Mouse (Mus musculus) left cerebral cortex, postnatal 36 days (tissue): Measurements from ENCODE around the gene Bcam. TPM values are rescaled to one million over a fixed set of nuclear protein-coding genes. Genes with fewer than 3 reads are reported as not detected.
"Not testable (repeated sequence)": the region's sequence is repeated elsewhere in the genome, so short reads cannot be mapped to it uniquely, and the experiment has no call there.

Experiments
- DNase-seq, 2 experiments: peaks; one replicate each; pipeline ENCODE4 v3.0.0; 2021 to 2022; ENCODE audit warnings: low spot score in 2 of 2, mixed read lengths in 1 of 2
- intact Hi-C: fragments of 180-260 bp; cut with DNase I; formaldehyde crosslinking; loops from one replicate; pipeline ENCODE4 v1.15.1; 2025
- total RNA-seq, 2 experiments: library from RNA; stranded (reverse); gene quantifications; 2 replicates each; pipeline ENCODE4 v1.2.3; 2021

Bcam gene
- total RNA-seq, 2 experiments from 2014 or later = 12.2 to 13.1 TPM

GRCm38 (mm10) chr7:19791504-19791903 lies 20.7 kb upstream of the Bcam start:
- not testable (repeated sequence) for DNase-seq
- intact Hi-C loops = loop anchor here (5.0 kb wide), 1 partner anchor 124 kb away; the partner anchor contains the start of gene Clptm1

DNA sequence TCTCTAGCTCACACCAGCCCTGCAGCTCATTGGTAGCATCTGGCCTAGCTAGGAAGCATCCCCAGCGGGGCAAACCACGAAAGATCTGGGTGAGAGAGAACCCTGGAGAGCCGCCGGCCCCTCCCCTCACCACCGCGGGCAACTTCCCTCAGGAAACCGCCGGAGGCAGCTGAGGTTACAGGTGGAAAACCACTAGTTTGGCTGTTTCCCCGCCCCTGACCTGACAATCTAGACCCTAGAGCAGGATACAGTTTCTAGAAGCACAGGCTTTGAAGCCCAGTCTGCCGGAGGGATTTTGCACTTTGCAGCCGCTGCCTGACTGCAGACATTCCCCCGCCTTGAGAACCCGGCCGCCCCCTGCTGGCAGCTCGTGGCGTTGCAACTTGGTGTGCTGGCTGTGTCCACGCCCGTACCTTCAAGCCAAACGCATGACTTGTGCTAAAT lies 19.1 kb upstream of the Bcam start:
- peak; percentile 83 to 84 for DNase-seq
- intact Hi-C loops = loop anchor here (1.0 to 5.0 kb wide), 2 partner anchors 40 to 123 kb away; partner anchors contain the start of genes Clptm1 and Nectin2

GRCm38 (mm10) chr7:19785874-19786458 lies 15.2 kb upstream of the Bcam start:
- intact Hi-C loops = no loop called here
- DNase-seq = no peak

- intact Hi-C loops = no loop called here
- no peak for DNase-seq
Observed at GRCm38 (mm10) chr7:19784764-19785535, 14.1 kb upstream of the Bcam start.

- intact Hi-C loops = no loop called here
- no peak for DNase-seq
Observed at GRCm38 (mm10) chr7:19783630-19784029, 12.8 kb upstream of the Bcam start.

DNA sequence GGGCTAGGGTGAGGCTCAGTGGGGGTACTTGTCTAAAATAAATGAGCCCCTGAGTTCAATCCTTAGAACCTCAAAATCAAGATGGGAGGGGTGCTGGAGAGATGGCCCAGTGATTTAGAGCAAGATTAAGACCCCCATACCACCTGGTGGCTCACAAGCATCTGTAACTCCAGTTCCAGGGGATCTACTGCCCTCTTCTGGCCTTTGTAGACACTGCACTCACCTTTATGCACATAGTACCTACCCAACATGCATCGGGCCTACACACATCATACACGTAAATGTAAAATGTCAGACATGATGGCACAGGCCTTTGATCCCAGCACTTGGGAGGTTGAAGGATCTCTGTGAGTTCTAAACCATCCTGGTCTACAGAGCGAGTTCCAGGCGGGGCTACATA lies 11.8 kb upstream of the Bcam start:
- intact Hi-C loops = no loop called here

DNA sequence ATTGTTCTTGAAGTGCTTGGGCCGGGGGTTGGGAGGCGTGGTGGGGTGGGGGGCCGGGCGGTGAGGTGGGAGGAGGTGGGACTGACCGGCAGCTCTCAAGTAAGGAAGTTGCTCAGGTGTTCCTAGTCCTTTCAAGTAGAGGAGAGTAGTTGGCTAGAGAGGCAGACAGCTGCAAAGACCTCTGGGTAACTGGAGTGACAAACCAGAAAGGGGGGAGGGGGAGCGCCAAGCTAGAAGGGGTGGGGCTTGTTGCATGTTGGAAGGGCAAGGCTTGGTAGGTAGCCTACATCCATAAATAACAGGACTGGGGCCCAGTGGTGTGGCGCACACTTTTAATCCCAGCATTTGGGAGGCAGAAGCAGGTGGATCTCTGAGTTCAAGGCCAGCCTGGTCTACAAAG lies 10.9 kb upstream of the Bcam start:
- intact Hi-C loops = no loop called here
- no peak for DNase-seq

More for the DNA sequence above, 11.8 kb upstream of the Bcam start:
- no peak for DNase-seq

GRCm38 (mm10) chr7:19779903-19780302 lies 9.1 kb upstream of the Bcam start:
- intact Hi-C loops = no loop called here
- DNase-seq = no peak

DNA sequence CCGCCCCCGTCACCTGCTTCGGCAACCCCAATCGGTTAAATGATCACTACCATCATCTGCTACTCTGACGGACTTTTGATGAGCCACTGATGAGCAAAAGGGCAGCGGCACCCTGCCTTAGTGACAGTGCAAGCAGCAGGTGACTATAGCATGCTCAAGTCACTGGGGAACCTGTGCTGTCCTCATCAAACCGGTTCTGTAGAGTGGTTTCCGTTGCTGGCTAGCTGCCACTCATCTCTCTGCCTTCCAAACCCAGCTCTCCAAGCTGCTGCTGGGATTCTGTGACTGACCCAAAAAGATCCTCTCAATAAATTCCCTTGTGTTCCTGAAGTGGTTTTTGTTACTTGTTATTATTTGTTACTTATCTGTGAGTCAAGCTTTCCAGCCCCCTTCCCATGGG lies 7.8 kb upstream of the Bcam start:
- intact Hi-C loops = no loop called here
- no peak for DNase-seq

GRCm38 (mm10) chr7:19777049-19777723 lies 6.4 kb upstream of the Bcam start:
- no peak for DNase-seq
- intact Hi-C loops = no loop called here

DNA sequence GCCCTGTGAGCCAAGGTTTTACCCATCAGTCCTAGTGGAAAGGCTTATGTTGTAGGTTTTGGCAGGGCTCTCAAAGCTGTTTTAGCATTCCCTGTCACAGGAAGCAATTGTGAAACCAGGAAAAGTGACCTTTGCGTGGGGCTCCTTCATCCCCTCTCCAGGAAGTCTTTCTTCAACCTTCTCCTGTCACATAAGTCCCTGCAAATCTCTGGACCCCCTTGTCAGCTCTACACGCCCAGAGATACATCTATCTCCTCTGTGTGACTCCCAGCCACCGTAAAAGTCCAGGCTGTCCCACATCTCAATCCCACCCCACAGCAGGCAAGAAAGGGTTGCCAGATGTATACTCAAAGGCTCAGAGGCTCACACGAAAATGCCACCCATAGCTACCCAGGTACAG lies 866 bp upstream of the Bcam start:
- no peak for DNase-seq
- intact Hi-C loops = no loop called here

DNA sequence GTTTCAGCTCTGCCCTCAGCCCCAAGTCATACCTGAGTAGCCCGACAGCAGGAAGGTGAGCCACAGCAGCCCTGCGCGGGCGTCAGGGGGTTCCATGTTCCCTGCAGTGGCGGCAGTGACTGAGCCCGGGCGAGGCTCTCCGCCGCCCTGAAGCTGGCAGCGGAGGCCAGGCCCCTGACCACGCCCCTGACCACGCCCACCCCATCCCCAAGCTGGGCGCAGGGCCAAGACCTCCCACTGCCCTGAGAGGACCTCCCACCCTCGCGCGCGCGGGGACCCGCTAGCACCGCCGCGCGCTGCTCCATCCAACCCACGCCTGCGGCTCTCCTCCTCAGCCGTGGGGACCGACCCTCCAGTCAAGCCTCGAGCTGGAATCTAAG lies 451 bp downstream of the Bcam start:
- intact Hi-C loops = no loop called here
- peak; percentile 42 to 46 for DNase-seq

GRCm38 (mm10) chr7:19769434-19770374 lies 1.1 kb downstream of the Bcam start:
- intact Hi-C loops = no loop called here

DNA sequence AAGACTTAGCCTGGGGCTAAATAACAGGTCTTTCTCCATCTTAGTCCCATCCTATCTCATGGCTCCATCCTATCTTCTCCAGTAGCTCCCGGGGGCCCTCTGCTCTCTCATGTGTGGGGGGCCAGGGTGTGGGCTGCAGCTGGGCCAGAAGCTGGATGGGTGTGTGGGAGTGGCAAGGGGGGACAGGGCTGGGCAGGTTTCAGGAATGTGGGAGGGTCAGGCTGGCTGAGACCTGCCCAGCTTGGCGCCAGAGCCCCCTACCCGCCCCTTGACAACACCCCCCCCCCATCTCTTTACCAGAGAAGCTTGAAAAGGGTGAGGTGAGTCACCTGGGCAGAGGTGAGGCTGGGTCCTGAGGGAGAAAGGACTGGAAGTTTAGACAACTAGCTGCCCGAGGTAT lies 1.8 kb downstream of the Bcam start:
- intact Hi-C loops = no loop called here
- no peak for DNase-seq

More at GRCm38 (mm10) chr7:19769434-19770374, 1.1 kb downstream of the Bcam start:
- DNase-seq = no peak

DNA sequence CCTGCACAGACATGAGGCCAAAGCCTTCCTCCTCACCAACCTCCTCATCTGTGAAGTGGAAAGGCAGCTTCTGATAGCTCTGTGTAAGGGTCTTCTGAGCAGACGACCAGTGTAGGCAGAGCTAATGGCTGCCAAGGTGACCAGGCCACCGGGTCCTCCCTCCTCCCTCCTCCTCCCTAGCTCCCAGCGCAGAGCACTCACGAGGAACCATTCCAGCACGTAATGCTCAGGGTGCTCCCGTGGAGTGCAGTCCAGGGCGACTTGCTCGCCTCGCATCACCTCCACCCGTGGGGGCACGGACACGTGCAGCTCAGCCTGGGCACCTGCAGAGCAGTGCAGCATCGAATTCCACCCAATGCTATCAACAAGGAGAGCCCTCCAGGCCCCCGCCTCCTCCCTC lies 2.6 kb downstream of the Bcam start:
- intact Hi-C loops = no loop called here
- no peak for DNase-seq

- DNase-seq = no peak
- intact Hi-C loops = no loop called here
Observed at GRCm38 (mm10) chr7:19764581-19764980, 6.2 kb downstream of the Bcam start.

DNA sequence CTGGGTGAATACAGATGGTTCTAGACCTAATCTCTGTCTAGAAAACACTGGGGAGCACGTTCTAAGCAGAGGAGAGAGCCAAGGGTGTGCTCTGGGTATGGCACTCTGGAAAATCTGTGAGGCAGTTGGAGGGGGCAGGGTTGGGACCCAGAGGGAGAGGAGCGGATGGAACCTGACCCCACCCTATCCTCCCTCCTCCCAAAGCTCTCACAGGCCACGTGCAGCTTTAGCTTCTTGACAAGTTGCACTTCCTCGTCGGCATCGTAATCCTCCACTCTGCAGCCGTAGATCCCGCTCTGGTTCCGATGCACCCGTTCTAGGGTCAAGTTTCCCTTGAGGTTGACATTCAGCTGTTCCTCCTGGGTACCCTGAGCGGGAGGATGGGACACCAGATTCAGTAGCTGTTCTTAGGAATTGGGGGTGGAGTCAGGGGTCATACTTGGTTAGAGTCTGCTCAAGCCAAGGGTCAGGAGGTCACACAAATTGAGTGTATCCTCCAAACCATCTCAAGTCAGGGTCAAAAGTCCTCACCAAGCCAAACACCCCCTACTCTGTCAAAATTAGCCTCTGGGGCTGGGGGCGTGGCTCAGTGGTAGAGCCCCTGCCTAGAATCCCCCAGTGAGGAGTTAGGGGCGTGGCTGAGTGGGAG lies 6.9 kb downstream of the Bcam start:
- intact Hi-C loops = no loop called here
- no peak for DNase-seq

DNA sequence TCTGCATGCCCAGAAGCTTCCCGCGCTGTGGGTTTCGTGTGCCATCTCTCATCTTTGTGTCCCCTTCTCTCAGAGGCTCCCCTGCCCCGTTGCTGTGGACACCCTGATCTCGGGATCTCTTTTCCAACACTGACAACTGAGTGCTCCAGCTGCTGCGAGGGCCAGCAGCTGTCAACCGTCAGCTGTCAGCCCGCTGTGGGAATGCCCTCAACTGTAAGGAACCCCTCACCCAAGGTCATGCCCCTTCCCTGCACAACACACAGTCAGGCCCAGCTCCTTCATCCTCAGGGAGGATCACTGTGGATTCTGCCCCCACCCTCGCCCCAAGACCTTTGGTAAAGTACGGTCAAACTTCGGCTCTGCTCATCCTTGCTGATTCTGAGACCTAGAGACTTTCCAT lies 8.5 kb downstream of the Bcam start:
- intact Hi-C loops = no loop called here
- DNase-seq = no peak

- no peak for DNase-seq
- intact Hi-C loops = no loop called here
Observed at GRCm38 (mm10) chr7:19760021-19760420, 10.8 kb downstream of the Bcam start.
